Mouse (Mus musculus): ENCODE data around the gene Il10.

Il10 gene

DNA sequence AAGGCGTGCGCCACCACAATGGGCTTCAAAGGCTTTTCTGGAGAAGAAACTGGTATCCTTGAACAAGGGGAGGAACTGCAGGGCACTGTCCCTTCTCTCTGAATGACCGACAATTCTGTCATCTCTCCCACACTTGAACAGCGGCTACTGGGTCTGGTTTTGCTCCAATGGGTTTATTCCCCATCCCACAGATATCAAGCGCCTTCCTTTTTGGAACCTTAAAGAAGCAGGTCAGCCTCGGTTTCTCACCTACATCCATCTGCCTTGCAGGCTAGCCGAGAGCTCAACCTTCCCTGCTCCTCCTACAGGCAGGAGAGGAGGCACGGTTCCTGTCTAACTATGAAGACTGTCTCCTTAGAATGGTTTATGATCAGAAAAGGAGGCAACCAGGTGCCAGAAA lies 29.3 kb downstream of the Il10 start:
- no peak for DNase-seq (ENCODE audit: extremely low read depth, low read depth)

DNA sequence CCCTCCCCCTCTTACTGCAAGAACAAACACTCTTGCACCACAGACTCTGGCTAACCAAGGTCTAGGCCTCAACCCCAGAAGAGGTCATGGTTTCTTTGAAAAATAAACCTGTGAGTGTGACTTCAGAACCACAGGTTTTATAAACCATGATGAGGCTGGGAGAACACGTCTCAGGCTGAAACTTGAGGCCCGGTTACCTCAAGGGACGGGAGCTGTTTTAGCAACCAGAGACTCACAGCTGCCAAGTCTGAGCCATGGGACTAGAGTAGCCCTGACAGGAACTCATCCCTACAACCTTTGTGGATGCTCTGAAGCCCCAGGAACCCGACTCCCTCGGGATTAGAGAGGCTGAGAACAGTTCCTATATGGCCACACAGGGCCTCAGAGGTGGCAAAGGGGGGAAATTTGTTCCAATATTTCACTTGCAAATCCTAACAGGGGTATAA lies 29.7 kb downstream of the Il10 start:
- no peak for DNase-seq (ENCODE audit: extremely low read depth, low read depth)

DNA sequence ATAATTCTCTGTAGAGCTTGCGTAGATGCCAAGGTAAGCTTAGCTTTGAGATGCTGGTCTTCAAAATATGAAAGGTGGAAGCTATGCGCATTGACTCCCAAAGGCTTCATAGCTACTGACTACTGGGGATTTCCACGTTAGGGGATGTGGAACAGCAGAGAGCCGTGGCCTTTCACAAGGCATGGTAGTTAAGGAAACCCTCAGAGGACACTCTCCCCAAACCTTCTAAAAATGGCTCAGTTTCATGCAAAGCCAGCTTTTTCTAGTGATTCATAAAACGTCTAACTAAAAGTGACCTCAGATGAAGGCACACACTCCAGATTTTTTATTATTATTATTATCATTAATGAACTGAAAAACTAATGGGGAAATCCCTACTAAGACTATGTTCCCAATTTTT lies 30.4 kb downstream of the Il10 start:
- no peak for DNase-seq (ENCODE audit: extremely low read depth, low read depth)

DNA sequence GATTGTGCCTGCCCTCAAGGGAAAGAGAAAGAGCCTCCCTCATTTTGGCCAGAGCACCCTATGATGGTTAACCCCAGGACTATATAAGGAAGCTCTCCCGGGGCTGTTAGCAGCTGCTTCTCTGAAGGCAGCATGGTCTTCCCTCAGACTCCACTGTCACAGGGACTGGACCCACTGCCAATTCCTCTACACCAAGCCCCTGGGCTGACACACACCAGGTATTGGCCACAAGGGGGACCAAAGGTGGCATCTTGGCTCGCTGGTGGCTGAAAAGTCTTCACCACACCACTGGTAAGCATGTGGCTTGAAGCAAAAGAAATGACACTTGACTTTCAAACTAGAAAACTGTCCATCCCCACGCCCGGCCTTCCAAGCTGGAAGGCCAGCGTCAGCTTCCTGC lies 31.0 kb downstream of the Il10 start:
- no peak for DNase-seq (ENCODE audit: extremely low read depth, low read depth)

DNA sequence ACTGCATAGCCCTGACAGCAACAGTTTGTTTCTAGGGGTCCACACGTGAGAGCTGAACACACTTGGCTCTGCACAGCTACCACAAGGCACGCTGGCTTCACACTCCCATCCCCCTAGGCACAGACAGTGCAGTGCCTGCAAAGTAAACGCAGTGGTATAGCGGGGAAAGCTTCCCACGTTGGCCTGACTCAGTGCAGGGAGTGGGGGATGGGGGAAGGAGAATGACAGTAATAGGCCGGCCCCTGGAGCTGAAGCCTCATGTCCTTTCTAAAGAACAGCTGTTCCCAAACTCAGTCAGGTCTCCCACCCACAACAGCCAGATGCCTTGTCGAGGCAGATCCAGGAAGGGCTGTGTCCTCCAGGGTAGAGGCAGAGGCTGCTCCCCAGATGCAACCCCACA lies 31.4 kb downstream of the Il10 start:
- DNase-seq (ENCODE audit: extremely low read depth, low read depth), result no peak

DNA sequence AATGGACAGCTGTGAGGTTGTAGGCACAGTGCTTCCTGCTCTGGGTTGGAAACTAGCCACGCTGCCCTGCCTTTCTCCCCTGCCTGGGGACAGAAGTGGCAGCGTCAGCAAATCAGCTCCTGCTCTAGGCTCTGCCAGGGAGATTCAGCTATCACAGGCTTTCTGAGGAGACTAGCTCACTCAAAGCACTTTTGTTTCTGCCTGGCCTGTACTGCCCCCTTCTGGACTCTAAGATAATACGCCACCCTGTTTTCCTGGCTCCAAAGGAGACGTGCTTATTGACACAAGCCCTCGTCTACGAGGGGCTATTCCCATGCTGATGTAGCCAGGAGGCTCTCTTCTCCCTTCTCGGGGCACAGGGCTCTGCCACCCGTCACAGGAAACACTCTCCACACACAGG lies 33.6 kb downstream of the Il10 start:
- no peak for DNase-seq (ENCODE audit: extremely low read depth, low read depth)

DNA sequence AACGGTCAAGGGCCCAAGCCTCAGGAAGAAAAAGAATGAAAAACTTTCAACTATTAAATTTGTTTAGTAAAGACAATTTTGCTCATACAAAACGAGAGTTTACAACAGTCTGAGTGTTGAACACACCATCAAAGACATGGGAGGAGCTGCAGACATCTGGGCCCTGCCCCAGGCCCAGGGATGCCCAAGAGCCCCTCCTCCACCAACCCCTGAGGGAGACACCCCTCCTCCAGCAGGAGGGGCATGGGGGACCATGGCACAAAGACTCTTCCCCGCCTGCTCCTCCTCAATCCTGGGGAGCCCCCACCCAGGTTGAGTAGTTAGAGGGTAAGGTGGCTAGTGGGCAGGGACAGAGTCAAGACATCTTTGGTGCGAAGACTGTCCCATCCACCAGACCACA lies 34.0 kb downstream of the Il10 start:
- DNase-seq (ENCODE audit: extremely low read depth, low read depth), result no peak

DNA sequence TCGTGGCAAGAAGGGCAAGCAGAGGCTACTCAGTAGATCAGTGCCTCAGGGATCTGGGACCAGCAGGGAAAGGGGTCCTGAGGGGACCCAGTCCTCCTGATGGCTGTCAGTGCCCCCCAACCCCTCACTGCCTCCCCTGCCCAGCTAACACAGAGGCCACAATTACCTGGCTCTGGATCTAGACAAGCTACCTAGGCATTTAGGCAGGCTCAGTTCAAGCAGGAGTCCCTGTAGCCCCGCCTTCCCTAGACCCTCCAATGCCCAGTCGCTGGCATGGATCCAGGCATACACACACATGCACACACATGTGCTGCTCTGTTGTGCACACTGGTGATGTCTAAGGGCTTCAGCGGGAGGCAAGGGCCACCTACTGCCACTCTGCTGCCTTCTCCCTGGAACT lies 34.6 kb downstream of the Il10 start:
- no peak for DNase-seq (ENCODE audit: extremely low read depth, low read depth)

DNA sequence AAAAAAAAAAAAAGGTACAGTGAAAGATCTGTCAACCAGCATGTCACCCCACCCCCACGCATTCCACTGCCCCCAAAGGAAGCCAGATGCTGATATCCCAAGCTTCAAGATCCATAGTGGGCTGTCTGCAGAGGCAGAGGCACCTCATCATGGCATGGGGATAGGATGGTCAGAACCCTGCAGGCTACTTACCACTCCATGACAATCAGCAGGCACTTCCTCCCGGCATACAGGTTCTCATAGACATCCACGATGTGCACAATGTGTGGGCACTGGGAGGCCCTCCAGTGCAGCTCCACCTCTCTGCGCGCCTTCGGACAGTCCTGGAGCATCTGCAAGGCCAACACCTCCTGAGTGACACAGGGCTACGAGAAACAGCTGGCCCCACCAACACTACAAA lies 38.8 kb downstream of the Il10 start:
- DNase-seq (ENCODE audit: extremely low read depth, low read depth), result no peak

DNA sequence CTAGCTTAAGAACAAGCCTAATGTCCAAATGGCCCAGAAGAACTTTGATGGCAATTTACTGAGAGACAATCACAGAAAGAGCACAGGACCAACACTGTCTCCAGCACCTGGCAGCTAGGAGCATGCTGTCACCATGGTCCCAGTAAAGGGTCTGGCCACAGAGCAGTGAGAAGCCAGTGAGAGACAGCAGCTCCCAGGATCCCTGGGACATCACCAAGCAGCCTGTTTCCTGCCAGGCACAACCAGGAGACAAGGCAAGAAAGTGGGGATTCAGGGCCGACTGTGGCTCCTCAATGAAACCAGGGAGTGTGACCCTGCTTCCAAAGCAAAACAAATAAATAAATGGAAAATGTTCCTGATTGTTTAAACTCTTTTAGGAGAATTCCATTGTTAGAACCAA lies 39.8 kb downstream of the Il10 start:
- DNase-seq (ENCODE audit: extremely low read depth, low read depth), result no peak

DNA sequence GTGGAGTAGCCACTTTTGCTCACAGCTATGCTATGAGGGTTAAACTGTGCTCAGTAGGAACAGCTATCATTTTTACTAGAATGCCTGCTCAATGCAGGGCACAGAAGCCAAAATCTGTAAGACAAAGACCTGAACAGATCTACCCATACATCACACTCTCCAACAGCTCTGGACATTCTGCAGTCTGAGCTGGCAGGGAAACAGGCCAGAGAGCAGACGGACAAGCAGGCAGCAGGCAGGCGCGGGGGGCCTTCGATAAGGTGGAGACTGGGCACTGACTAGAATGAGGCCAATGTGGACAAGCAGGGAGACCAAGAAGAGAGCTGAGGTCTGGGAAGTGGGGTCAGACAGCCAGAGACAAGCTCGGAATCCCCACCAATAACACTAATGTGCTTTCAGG lies 40.2 kb downstream of the Il10 start:
- DNase-seq (ENCODE audit: extremely low read depth, low read depth), result no peak

DNA sequence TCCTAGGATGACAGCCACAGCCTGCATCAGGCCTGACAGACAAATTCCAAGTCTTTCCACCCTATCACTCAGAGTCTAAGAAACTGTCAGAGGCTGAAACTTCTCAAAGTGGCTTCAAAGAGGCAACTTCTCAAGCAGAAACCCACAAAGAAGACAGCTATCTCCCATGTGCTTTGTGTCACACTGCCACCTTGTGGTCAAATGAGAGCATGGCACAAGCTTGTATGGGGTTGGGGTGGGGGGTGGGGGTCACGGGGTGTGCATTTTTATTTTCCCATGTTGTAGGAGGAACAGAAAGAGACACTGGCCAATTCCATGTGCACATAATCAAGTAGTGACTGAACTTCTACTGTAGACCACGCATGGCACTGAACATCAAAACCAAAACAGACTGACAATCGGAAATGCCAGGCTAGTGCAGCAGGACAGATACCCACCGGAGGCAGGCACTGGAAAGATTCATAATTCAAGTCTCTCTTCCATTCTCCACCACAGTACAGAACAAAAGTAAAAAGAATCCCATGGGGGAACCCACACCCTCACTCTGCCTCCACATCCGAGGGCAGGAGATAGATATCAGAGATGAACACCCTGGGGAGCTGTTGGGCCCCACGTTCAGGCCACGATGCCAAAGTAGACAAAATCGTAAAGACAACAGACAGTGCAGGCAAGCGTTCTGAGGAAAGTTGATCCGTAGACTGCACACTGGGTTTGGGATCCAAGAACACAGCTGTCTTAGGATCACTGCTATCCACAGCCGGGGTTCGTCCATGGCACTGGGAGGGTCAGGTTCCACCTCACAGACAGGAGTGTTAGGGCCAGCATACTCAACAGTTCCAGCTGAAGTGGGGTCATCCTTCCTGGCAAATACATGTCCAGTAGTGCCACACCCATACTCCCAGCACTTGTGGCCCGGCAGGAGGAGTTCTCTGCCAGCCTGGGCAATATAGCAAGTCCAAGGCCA lies 40.9 kb downstream of the Il10 start:
- DNase-seq (ENCODE audit: extremely low read depth, low read depth), result no peak

DNA sequence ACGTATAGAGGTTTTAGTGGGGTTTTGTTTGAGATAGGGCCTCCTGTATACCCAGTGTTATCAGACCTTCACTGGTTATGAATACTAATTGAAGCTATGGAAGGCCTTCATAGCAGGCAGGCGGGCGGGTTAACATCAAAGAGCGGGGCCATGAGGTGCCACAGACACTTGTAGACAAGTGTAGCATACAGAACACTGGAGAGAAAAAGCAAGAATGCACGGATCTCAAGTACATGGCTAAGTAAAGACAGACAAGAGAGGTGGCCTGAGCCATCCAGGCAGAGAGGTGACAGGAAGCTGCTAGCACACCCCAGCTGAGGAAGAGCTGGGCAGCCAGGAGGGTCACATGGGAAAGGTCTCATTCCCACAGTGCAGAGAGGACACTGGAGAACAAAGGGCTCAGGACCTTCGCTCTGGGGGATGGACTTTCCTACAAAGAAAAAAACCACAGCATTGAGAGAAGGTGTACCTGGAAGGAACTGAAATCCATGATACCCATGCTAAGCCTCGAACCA lies 42.2 kb downstream of the Il10 start:
- no peak for DNase-seq (ENCODE audit: extremely low read depth, low read depth)

DNA sequence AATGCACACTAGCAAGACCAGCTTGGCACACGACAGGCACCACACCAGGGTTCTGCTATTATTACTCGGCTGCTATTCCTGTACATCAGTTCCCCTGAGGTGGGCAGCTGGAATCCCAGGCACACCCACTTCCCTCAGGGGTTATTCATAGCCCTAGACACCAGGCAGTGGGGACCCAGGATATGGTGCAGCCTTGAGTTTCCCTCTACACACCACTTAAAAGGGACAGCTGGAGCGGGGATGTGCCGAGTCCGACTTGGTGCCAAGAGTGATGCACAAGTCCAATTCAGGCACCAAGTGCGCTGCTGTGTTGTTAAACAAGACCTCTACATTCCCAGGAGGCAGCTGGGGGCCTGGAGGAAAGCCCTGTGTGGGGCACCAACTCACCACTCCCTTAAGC lies 43.2 kb downstream of the Il10 start:
- DNase-seq (ENCODE audit: extremely low read depth, low read depth), result no peak

DNA sequence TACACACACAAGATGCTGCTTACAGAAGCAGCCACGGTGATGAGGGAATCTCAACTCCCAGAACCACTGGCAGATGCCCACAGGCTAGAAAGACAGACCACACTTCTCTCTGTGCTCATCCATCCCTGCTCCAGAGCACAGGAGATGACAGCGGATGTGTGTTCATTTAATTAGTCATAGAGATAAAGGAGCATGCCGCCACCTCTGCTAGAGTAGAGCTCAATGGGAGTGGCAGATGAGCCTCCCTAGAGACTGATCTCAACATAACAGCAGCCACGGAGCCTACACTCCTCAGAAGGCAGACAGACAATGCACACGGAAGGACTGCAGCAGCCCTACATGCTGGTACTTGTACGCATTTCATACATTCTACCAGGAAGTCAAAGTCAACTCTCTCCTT lies 44.6 kb downstream of the Il10 start:
- peak; percentile 55 for DNase-seq (ENCODE audit: extremely low read depth, low read depth)

DNA sequence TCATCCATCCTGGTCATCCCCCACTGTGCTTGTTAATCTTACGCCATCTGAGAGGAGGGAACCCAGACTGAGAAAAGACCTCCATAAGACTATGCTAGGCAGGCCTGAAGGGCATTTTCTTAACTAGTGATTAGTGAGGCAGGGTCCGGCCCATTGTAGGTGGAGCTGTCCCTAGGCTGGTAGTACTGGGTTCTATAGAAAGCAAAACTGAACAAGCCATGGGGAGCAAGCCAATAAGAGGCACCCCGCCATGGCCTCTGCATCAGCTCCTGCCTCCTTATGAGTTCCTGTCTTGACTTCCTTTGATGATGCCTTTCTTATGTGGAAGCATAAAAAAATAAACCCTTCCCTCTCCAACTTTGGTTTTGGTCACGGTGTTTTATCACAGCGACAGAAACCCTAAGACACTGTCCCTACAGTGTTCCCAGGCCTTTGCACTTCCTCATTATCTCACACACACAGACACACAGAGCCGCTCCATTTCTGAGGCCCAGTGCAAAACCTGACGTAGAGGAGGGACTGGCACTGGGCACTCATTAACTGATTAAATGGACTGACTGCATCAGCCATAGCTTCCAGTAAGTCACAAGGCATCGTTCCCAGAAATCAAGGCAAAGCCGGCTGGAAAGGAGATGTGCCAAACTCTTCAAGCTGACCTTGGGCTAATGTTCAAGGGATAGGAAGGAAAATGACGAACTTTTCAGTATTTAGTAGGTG lies 48.5 kb downstream of the Il10 start:
- DNase-seq (ENCODE audit: extremely low read depth, low read depth), result peak; percentile 79

DNA sequence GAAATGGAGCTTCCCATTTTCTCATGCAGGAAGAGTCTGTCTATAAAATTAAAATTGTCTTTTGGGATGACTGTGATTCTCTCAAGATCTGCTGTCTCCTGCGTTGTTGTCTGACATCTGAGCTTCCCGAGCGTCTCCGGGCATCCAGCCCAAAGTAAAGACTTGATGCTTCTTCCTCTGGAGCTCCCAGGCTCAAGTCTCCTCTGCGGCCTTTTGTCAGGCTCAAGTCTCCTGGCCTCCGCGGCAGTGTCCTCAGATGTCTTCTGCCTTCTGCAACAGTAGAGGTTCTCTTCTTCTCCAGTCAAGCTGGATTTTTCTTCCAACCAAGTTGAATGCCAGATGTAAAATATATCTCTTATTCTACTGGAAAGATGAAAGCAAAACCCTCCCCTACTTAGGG lies 49.4 kb downstream of the Il10 start:
- no peak for DNase-seq (ENCODE audit: extremely low read depth, low read depth)

DNA sequence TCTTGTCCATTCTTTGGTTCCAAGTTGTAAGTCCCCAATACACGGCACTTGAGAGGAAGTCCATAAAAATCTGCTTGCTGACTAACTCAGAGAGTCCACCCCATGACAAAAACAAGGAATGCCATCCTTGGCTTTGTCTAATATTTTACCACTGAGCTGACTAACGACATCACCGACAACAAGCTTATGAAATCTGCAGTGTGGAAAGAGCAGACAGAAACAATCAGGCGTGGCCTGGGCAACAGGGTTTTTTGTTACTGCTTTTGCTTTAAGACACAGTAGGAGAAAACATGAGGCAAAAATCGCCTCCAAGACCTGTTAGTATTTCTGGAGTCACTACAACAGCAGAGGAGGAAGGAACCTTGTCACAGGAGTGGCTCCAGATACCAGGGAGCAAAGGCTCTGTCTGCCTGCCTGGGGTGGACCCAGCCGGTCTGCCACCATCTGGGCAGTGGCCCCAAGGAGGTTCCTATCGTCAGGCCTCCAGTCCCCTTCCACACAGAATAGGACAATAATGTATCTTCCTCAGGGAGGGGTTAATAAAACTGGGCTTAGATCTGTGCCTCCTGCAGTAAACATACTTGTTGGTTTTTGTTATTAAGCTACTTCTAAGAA lies 52.8 kb downstream of the Il10 start:
- DNase-seq (ENCODE audit: extremely low read depth, low read depth), result no peak

DNA sequence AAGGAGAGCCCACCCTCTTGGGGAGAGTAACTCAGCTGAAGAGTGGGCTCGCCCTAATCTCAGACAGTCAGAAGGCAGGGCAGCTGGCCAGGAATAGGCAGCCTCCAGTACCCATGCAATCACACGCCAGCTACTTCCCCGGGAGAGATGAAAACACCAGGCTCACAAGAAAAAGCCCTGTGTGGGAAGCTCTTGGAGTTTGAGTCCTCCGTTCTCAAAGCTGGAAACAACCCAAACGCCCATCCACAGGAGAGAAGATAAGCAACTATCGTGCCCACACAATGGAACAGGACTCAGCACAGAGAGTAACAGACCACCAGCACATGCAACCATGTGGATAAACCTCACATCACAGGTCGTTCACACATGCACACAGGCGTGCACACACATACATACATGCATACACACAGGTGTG lies 54.9 kb downstream of the Il10 start:
- DNase-seq (ENCODE audit: extremely low read depth, low read depth), result no peak
